Mouse (Mus musculus) 3134 (cell line): ENCODE data around the gene Rrad.
A peak's percentile ranks its signal among the peaks of the same experiment; 100 is the strongest.

Source experiments
- DNase-seq: peaks from one replicate; pipeline ENCODE4 v3.0.0-alpha.2; 2011; ENCODE audit warnings: low spot score; ENCODE audit not compliant: insufficient read length; ENCODE audit errors: extremely low read depth

Gene Rrad

DNA sequence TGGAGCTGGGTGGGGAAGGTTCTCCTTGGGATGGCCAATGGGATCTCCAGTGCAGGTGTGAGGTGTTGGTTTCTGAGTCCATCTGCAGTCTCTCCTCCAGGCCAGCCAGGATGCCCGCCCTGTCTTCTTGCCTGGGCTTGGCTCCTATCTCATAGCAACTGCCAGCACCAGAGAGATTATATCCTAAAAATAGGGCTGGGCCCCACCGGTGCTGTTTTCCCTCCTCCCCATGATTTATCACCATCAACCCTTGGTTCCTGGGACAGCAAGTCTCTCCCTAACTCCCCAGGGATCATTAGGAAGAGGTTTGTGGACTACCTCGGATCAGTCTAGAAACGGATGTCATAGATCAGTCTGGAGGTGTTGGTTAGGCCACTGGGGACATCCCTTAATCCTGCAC lies 18.0 kb downstream of the Rrad start:
- no peak for DNase-seq

DNA sequence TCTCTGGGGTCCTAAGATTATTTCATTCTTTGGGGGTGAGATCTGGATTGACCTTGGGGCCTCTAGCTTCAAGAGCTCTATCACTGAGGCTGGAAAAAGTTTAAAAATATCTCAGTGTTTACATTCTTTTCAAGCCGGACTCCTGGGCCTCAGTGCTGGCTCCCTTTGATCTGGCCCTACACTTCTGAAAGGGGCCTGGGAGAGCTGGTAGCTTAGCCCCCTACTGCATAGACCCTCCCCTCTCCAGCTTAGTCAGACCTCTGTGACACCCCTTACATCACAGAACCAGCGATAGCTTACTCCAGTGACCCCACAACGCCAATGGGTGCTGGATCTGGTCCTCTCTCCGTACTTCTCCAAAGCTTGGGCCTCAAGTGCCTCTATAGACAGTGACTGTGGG lies 19.5 kb downstream of the Rrad start:
- DNase-seq: no peak

DNA sequence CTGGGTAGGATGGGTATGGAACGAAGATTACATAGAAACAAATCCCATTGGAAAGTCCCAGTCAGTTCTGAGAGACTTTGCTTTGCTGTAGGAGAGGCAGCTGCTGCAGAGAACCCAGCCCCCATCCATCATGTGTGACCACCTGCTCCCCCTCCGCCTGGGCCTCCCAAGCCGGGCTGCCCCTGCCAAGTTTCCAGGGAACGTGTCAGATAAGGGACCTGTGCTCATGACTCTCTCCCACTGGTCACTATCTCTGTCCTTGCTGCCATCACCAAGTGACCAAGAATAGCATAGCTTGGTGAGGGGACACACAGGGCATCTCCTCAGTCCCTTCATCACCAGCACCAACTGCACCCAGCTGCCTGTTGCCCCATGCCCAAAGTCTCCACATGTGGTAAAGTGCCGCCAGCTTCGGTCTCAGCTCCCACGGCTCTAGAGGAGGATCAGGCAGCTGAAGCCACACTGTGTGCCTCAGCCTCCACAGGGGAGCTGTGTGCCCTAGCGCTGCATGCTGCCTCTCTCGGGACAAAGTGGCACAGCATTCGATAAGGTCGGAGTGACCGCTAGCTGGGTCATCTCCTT lies 20.9 kb downstream of the Rrad start:
- DNase-seq: no peak

DNA sequence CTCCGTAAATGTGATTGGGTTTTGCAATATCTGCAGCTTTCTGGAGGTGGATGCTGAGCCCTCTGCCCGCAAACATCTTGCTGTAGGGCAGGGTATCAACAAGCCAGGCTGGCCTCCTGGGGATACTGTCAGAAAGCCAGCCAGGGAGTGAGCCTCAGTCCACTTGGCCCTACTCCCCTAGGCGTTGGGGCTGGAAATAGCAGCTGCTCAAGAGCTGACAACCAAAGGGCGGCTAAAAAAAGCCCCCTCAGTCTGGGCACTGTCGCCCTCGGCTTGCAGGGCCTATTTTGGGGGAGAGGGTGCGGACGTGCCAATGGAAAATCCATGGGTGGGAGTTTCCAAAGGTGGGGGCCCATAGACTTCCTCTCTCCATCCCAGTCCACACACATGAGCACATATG lies 21.9 kb downstream of the Rrad start:
- no peak for DNase-seq

DNA sequence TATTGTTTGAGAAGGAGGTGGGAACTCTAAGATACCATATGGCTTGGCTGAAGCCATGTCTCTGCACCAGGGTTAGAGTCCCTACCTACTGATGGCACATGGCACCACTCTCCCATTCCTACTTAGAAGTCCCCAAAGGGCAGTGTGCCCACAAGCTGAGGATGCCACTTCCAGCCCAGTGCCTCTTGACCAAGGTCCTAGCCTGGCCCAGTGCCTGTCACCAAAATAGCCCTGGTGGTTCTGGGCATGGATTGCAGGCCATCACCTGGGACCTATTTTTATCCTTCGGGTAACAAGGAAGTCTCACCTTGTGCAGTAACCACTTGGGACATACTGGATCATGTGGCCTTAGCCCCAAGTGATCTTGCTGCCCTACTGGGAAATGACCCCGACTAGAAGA lies 23.2 kb downstream of the Rrad start:
- DNase-seq: no peak

DNA sequence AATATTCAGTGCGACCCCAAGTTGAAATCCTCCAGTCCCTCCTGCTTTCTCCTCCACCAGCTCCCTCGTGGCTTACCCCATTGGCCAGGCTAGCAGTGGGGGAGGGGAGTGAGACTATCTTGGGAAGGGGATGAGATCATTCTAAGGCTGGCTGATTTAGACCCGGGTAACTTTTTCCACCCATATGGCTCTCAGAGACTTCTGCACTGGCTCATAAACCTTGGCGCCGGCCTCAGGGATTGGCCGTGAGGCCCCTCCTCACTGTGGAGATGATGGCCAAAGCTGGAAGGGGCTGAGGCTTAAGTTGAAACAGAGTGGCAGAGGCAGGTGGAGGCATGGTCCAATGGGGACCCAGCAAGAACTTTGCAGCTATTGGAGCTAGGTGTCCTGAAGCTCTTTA lies 24.8 kb downstream of the Rrad start:
- no peak for DNase-seq

DNA sequence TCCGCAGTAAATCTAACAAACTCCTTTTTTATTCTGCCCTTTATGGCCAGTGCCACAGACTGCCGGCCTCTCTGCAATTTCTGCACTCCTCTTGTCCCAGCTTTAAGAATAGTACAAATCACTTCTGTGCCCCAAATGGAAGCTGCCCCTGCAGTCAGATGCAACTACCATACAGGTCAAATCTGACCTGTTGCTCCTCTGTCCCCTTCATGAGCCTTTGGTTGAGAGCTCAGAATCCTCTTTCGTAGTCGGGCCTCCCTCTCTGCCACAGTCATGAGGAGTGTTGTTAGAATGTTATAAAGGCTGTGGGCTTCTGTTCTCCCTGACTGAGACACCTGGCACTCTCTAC lies 27.9 kb downstream of the Rrad start:
- DNase-seq: no peak

DNA sequence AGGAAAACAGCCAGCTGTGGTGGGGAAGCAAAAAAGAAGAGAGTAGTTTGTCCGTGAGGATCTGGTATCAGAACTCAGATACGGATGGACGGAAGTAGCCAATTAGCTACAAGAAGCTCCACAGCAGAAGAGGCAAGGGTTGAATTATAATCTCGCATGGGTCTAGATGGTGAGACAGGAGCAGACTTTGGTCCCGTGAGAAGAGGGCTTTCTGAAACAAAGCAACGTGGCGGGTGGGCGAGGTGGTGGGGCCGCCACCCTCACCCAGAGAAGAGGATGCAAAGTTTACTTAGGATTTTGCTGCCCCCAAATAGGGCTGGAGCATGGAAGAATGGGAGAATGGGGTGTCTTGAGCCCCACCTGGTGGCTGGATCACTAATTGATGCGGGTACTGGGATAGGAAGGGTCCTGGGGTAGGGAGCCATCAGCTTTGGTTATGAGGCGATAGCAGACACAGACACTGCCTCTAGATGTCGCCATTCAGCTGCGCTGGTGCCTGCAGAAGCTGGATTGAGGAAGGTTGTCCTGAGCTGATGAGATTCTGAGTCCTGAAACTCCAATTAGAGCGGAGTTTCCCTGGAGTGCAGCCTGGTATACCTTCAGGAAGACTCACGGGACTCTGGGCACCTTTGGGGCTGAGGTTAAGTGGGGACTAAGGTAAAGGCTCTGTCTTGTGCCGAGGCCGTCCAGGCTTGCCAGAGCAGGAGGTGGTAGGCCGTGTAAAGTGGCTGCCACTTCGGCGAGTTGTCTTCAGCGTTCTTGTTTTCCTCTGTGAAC lies 28.5 kb downstream of the Rrad start:
- DNase-seq: peak; percentile 46

DNA sequence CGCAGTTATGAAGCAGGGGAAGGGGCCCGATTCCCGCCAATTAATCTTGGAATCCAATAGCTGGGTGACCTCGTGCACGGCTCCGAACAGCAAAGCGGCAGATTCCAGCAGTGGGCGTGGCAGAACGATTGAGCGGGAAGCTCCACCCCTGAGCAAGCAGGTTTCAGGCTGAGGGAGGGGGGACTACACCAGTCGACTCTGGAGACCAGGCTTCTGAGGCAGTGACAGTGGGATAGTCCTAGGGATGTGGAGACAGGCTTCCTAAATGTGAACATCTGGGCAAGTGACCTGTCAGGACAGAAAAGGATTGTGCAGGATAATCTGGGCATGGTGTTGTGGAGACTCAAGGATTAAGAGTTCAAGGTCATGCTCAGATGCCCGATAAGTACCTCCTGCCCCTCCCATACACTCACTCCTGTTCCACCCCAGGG lies 29.2 kb downstream of the Rrad start:
- no peak for DNase-seq

DNA sequence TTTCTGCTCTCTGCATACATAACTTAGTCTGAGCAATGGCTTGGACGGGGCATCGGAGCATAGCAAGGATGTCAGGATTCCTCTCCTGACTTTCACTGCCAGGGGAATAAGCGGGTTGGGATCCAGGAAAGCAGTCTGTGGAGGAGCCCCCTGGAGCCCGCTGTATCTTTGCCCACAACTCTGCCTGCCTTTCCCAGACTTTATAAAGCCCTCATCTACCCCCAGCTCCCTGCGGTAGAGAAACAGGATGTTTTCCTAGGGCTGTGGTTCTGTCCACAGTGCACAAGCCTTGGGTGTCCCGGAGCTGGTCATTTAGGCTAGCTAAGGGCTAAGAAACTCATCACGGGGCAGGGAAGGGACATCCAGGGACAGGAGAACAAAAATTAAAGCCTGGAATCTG lies 29.7 kb downstream of the Rrad start:
- no peak for DNase-seq

DNA sequence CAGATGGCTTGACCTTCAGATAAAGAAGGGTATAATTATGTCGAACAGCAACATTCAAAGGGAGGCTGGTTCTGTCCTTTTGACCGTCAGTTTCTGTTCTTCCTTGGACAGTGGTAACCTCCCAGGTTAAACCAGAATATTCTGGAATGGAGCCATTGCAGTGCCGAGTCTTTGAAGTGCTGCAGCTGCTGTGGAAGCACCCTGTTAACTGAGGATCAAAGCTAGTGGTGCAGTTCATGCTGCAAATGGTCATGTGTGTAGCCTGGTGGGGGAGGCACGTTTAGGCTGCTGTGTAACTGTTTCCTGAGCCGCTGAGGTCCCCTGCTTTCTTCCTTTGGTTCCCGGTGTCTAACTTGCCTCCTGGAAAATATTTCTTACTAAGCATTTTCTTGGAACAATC lies 32.6 kb downstream of the Rrad start:
- no peak for DNase-seq

DNA sequence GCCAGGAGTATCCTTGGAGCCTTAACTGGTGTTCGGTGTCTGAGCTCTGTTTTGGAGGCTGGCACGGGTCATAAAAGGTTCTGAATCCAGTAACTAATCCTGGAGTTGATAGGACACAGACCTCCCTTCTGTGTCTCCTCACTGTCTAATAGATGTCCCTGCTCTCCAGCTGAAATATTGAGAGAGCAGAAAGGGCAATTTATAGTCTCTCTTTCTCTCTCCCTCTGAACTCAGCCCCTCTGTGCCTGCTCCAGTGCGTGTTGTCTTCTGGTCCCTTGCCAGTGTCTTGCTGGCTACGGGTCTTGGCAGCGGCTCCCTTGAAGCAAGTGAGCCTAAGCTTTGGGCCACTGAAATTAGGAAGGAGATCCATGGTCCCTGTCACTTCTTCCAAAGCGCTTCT lies 33.5 kb downstream of the Rrad start:
- DNase-seq: no peak

DNA sequence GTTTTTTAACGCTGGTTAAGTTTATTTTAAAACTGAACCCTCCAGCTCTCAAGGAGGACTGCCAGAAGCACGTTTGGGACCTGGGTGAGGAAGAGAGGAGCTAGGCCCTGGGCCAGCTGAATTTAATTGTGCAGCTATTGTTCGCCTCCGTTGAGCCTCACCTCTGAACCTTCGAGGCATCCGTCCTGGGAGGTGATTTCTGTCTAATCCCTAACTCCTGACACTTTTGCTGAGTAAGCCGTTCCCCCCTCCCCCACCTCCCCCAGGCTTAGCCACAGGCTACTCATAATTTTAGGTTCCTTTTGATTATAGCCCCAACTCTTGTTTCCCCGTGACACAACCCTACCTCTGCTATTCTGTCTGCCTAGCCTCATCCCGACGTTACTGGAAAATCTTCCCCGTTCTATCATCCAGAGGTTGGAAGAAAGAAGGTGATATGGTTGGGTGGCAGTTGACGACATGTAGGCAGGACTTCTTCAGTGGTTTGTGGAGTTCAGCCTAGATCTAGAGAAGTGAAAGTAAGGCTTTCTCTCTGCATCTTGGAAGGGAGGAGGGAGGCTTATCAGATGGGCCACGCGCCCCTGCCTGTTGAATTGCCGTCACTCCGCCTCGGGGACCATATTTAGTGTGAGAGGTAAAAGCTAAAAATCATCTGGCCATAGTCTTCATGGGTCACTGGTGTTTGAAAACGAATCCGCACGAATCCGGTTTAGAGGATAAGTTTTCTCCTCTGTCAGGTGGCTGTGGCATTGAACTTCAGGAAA lies 35.2 kb downstream of the Rrad start:
- DNase-seq: no peak

DNA sequence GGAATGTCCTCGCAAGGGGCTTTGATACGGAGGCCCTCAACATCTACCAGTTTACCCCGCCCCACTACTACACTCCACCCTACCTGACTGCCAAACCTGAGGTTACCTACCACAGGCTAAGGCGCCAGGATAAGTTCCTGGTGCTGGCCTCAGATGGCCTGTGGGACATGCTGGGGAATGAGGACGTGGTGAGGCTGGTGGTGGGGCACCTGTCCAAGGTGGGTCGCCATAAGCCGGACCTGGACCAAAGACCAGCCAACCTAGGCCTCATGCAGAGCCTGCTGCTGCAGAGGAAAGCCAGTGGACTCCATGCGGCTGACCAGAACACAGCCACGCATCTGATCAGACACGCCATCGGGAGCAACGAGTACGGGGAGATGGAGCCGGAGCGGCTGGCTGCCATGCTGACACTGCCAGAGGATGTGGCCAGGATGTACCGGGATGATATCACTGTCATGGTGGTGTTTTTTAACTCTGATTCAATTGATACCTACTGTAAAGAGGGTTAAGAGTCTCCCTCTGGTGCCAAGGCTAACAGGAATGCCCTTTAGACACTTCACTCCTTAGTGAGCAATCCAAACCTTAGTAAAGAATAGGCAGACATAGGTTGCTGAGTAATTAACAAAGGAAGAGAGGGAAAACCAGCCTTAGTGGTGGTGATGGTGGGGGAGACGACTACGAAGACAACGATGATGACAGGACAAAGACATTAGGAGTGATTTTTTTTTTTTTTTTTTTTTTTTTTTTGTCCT lies 36.3 kb downstream of the Rrad start:
- no peak for DNase-seq

DNA sequence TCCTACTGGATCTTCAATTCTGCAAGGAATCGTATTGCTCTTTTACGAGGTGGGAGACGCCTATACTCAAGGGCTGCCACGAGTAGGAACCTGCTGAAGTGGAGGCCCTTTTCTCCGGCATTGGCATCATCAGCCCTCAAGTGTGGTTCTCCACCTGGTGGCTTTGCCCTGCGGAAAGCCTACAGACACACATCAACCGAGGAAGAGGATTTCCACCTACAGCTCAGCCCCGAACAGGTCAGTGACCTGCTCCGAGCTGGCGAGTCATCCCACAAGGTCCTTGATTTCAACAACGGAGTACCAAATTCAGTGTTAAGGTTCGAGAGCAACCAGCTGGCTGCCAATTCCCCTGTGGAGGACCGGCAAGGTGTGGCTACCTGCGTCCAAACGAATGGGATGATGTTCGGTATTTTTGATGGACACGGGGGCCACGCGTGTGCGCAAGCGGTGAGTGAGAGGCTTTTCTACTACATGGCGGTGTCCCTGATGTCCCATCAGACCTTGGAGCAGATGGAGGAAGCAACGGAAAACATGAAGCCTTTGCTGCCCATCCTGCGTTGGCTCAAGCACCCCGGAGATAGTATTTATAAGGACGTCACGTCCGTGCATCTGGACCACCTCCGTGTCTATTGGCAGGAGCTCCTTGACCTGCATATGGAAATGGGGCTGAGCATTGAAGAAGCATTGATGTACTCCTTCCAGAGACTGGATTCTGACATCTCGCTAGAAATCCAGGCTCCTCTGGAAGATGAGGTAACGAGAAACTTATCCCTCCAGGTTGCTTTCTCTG lies 37.4 kb downstream of the Rrad start:
- no peak for DNase-seq

DNA sequence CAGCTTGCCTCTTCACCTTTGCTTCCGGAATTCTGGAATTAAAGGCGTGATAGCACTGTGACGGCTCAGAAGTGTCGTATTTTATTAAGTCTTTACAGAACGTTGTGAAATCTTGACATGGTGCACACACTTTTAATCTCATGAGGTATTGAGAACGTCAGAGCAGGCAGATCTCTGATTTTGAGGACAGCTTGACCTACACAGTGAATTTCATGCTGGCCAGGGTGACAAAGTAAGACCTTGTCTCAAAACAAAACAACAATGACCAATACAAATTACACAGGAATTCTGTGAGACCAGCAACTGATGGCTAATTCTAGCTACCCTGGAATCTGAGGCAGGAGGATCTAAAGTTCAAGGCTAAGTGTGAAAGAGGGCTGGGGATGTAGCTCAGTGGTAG lies 38.6 kb downstream of the Rrad start:
- no peak for DNase-seq

DNA sequence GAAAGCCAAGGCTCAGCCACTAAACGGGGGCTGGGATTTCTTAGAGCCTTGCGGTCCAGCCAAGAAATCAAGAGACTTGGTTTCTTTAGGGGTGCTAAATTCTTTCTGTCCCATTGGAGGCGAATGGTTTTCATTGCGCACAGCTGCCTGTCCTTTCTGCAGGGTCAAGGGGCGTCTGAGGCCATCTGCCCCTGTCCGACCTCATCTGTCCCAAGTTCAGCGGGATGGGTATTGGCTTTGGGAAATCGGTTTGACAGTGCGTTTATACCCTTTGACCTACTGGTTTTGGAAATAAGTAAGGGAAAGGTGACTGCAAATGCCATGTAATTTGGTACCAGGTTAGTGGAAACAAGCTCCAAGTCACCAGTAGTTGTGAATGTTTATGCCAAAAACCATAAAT lies 39.3 kb downstream of the Rrad start:
- DNase-seq: no peak

DNA sequence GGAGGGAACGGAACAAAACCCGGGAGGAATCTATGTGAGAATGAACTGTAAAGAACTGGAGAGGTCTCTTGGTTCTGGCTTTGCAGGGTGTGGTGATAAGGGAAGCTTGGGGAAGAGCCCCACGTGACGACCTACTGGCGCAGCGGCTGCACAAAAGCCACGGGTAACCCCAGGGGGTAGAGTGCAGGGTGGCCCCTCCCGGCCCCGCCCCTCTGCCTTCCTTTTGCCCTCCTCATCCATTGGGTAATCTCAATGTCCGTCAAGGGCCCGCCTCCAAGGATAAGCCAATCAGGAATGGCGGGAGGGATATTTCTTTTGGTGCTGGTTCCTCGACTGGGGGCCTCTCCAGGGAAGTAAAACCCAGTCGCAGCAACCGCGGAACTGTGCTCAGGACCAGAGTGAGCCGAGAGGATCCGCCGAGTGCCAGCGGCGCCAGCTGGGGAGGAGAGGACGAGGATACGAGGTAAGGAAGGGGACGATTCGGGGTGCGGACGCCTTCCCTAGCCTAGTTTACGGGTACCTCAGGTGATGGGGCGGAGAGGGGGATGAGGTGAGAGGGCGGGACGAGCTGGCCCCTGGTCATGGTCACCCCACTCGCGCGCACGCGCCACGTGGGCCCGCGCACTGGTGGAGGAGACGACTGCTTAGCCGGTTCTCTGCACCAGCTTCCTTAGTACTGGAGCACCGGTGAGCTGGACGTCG lies 39.8 kb downstream of the Rrad start, which contains the start of gene Pdp2:
Pdp2 (plus strand) TSS at position 319 of the 702 bp plus-strand sequence.
- DNase-seq: peak; percentile 90

DNA sequence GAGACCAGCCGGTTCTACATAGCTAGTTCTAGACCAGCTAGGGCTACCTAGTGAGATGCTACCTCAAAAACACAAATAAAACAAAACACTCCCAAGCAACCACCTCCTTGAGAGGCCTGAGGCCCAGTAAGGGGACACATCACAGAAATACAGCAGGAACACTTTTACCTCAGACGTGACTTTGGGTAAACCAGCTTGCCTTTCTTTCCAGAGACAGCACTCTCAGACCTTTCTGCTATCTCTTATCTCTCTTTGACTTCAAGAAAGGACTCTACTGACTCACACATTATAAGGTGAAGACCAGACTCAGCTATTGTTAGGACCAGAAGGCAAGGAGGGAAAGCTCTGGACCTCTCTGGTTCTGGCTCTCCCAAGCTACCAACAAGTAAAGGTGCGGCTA lies 40.8 kb downstream of the Rrad start:
- no peak for DNase-seq

DNA sequence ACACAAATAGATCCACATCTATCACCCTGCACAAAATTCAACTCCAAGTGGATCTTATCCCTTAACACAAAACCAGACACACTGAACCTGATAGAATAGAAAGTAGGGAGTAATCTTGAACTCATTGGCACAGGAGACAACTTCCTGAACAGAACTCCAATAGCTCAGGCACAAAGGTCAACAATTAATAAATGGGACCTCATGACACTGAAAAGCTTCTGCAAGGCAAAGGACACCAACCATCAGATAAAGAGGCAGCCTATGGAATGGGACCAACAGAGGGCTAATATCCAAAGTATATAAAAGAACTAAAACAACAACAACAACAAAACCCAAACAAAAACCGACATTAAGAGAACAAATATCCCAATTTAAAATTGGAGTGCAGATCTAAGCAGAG lies 46.6 kb downstream of the Rrad start:
- no peak for DNase-seq
